Mouse (Mus musculus) stomach, embryonic 14.5 days (tissue): ENCODE measurements around the gene Ppif. TPM values are rescaled to one million over a fixed set of nuclear protein-coding genes. Genes with fewer than 3 reads are reported as not detected.

Experiments used
- ATAC-seq: fragments of 200-750 bp; cut with Nextera tagmentation; 2 replicates; pipeline ENCODE4 v1.8.0; 2017; ENCODE audit warnings: low read depth, moderate TSS enrichment; ENCODE audit not compliant: insufficient number of reproducible peaks, insufficient read depth, low FRiP score
- H3K27ac ChIP-seq: fragments of 300-500 bp; sonication (generic); 2 replicates; pipeline ENCODE4 v1.5.1; 2014; ENCODE audit warnings: mild to moderate bottlenecking, low read length, moderate library complexity, mixed read lengths
- H3K27me3 ChIP-seq: fragments of 300-500 bp; sonication (generic); 2 replicates; pipeline ENCODE4 v1.6.1; 2014; ENCODE audit warnings: low read length, control low read depth, mixed read lengths; ENCODE audit not compliant: control insufficient read depth, insufficient read depth
- H3K36me3 ChIP-seq: fragments of 300-500 bp; sonication (generic); 2 replicates; pipeline ENCODE4 v1.6.1; 2014; ENCODE audit warnings: mild to moderate bottlenecking, control low read depth, low read length, moderate library complexity, mixed read lengths; ENCODE audit not compliant: control insufficient read depth, insufficient read depth
- H3K4me1 ChIP-seq: fragments of 300-500 bp; sonication (generic); 2 replicates; pipeline ENCODE4 v1.6.1; 2014; ENCODE audit warnings: low read length, control low read depth, mixed read lengths; ENCODE audit not compliant: control insufficient read depth, insufficient read depth
- H3K4me2 ChIP-seq: fragments of 300-500 bp; sonication (generic); replicated peaks from 2 replicates; pipeline ENCODE4 v1.6.1; 2014; ENCODE audit warnings: low read depth, low read length, control low read depth
- H3K4me3 ChIP-seq: fragments of 300-500 bp; sonication (generic); 2 replicates; pipeline ENCODE4 v1.5.1; 2014; ENCODE audit warnings: low read depth, low read length, control low read depth
- H3K9ac ChIP-seq: fragments of 300-500 bp; sonication (generic); replicated peaks from 2 replicates; pipeline ENCODE4 v1.6.1; 2014; ENCODE audit warnings: low read depth, mild to moderate bottlenecking, control low read depth, low read length, moderate library complexity, mixed read lengths
- H3K9me3 ChIP-seq: fragments of 300-500 bp; sonication (generic); 2 replicates; pipeline ENCODE4 v1.6.1; 2016; ENCODE audit warnings: low read depth, low read length, control low read depth; ENCODE audit not compliant: control insufficient read depth
- WGBS: fragments of 180-500 bp; shearing (Covaris S2); extraction: QIAGEN DNeasy Blood & Tissue Kit; methylation state at CpG from one replicate; pipeline ENCODE4 v1.1.7; 2014; 5-methylcytosine and 5-hydroxymethylcytosine counted together
- polyA plus RNA-seq: library from polyadenylated mRNA; unstranded; fragments of >200 nt; fragmentation: Nextera tagmentation; extraction: Ambion mirVana; gene quantifications from 2 replicates; pipeline ENCODE4 v1.2.1, GENCODE M21; 2014

The Ppif gene
- polyA plus RNA-seq, 1 experiment from 2014 or later = 48.3 TPM

- Histone ChIP-seq H3K4me1 (peaks cover 42% of the 10 kb centered on the region), H3K4me2 (no peak overlapping the region), H3K9me3 (no peaks in the 10 kb centered on the region), H3K27me3 (no peaks in the 10 kb centered on the region), H3K9ac (no peak overlapping the region), H3K27ac (peak overlapping the region; percentile 12), H3K4me3 (no peak overlapping the region), H3K36me3 (no peaks in the 10 kb centered on the region)
- 91% methylated on average over 2 of the region's 2 CpGs for WGBS
- no peak for ATAC-seq
Measured at GRCm38 (mm10) chr14:25708917-25709316, 15.0 kb downstream of the Ppif start.

- Histone ChIP-seq H3K36me3 (peaks cover 7% of the 10 kb centered on the region), H3K9me3 (no peaks in the 10 kb centered on the region), H3K9ac (no peak overlapping the region), H3K27ac (peak overlapping the region; percentile 71), H3K4me3 (no peak overlapping the region), H3K4me1 (peaks cover 42% of the 10 kb centered on the region), H3K4me2 (no peak overlapping the region), H3K27me3 (no peaks in the 10 kb centered on the region)
- 23% methylated on average over 4 of the region's 4 CpGs for WGBS
- 0 out of 2 replicates have a peak, but pooled peaks have one; percentile 24 for ATAC-seq
Measured at GRCm38 (mm10) chr14:25710073-25710472, 16.1 kb downstream of the Ppif start.

GRCm38 (mm10) chr14:25710681-25711080, 16.7 kb downstream of the Ppif start:
- Histone ChIP-seq H3K9ac (no peak overlapping the region), H3K27ac (peak overlapping the region; percentile 71), H3K27me3 (no peaks in the 10 kb centered on the region), H3K4me3 (no peak overlapping the region), H3K4me1 (peaks cover 42% of the 10 kb centered on the region), H3K36me3 (peaks cover 12% of the 10 kb centered on the region), H3K4me2 (no peak overlapping the region), H3K9me3 (no peaks in the 10 kb centered on the region)
- no peak for ATAC-seq
- WGBS = 57% methylated on average over 4 of the region's 4 CpGs

GRCm38 (mm10) chr14:25711177-25711576, 17.2 kb downstream of the Ppif start:
- no peak overlapping the region for H3K4me2 ChIP-seq

GRCm38 (mm10) chr14:25711602-25712001, 17.6 kb downstream of the Ppif start:
- H3K27me3 ChIP-seq = no peaks in the 10 kb centered on the region
- WGBS = 35% methylated on average over 8 of the region's 8 CpGs
- no peak overlapping the region for H3K4me2 ChIP-seq
- H3K4me1 ChIP-seq = peaks cover 42% of the 10 kb centered on the region
- H3K4me3 ChIP-seq = no peak overlapping the region
- H3K9me3 ChIP-seq = no peaks in the 10 kb centered on the region
- 0 out of 2 replicates have a peak, but pooled peaks have one; percentile 21 for ATAC-seq
- H3K9ac ChIP-seq = no peak overlapping the region
- peaks cover 12% of the 10 kb centered on the region for H3K36me3 ChIP-seq
- H3K27ac ChIP-seq = peak overlapping the region; percentile 83

More at GRCm38 (mm10) chr14:25711177-25711576, 17.2 kb downstream of the Ppif start:
- Histone ChIP-seq H3K36me3 (peaks cover 12% of the 10 kb centered on the region), H3K9me3 (no peaks in the 10 kb centered on the region), H3K4me3 (no peak overlapping the region), H3K4me1 (peaks cover 42% of the 10 kb centered on the region), H3K9ac (no peak overlapping the region), H3K27me3 (no peaks in the 10 kb centered on the region), H3K27ac (peak overlapping the region; percentile 83)
- 27% methylated on average over 7 of the region's 7 CpGs for WGBS
- peak; percentile 66; the same call in 1 of the 2 replicates for ATAC-seq

- Histone ChIP-seq H3K4me1 (peaks cover 52% of the 10 kb centered on the region), H3K27me3 (no peaks in the 10 kb centered on the region), H3K36me3 (peaks cover 15% of the 10 kb centered on the region), H3K27ac (no peak overlapping the region), H3K4me3 (no peak overlapping the region), H3K9ac (no peak overlapping the region), H3K4me2 (no peak overlapping the region), H3K9me3 (no peaks in the 10 kb centered on the region)
- no peak for ATAC-seq
- WGBS = 26% methylated on average over 4 of the region's 4 CpGs
Measured at GRCm38 (mm10) chr14:25713443-25713842, 19.5 kb downstream of the Ppif start.

GRCm38 (mm10) chr14:25716528-25716927, 22.6 kb downstream of the Ppif start:
- no peak overlapping the region for H3K4me3 ChIP-seq
- H3K9ac ChIP-seq = no peak overlapping the region
- no peak for ATAC-seq
- no peak overlapping the region for H3K4me2 ChIP-seq
- H3K9me3 ChIP-seq = no peaks in the 10 kb centered on the region
- H3K4me1 ChIP-seq = peaks cover 34% of the 10 kb centered on the region
- no peaks in the 10 kb centered on the region for H3K27me3 ChIP-seq
- H3K36me3 ChIP-seq = peaks cover 21% of the 10 kb centered on the region
- H3K27ac ChIP-seq = no peak overlapping the region
- 63% methylated on average over 1 of the region's 1 CpGs for WGBS

GRCm38 (mm10) chr14:25717718-25718117, 23.8 kb downstream of the Ppif start:
- no peak for ATAC-seq
- Histone ChIP-seq H3K27ac (peak overlapping the region; percentile 91), H3K4me1 (peaks cover 28% of the 10 kb centered on the region), H3K9ac (no peak overlapping the region), H3K4me3 (no peak overlapping the region), H3K27me3 (no peaks in the 10 kb centered on the region), H3K4me2 (no peak overlapping the region), H3K9me3 (no peaks in the 10 kb centered on the region), H3K36me3 (peaks cover 21% of the 10 kb centered on the region)
- 85% methylated on average over 8 of the region's 8 CpGs for WGBS

GRCm38 (mm10) chr14:25718471-25718870, 24.5 kb downstream of the Ppif start:
- peak; percentile 75 for ATAC-seq
- Histone ChIP-seq H3K27ac (peak overlapping the region; percentile 91), H3K4me2 (no peak overlapping the region), H3K4me3 (no peak overlapping the region), H3K4me1 (peaks cover 28% of the 10 kb centered on the region), H3K36me3 (peaks cover 21% of the 10 kb centered on the region), H3K9ac (no peak overlapping the region), H3K9me3 (no peaks in the 10 kb centered on the region), H3K27me3 (no peaks in the 10 kb centered on the region)
- 5% methylated on average over 2 of the region's 2 CpGs for WGBS
